Mouse (Mus musculus) adrenal gland, postnatal 14 days (tissue): ENCODE measurements around the gene Tlx2. TPM values are rescaled to one million over a fixed set of nuclear protein-coding genes. Genes with fewer than 3 reads are reported as not detected.

ENCODE experiments used
- DNase-seq: peaks from one replicate; pipeline ENCODE4 v3.0.0; 2021; ENCODE audit warnings: mixed read lengths
- microRNA-seq, 2 experiments: library from miRNA; unstranded; fragments of <30 nt; microRNA quantifications; one replicate each; pipeline ENCODE4 v1.2.0; 2021
- total RNA-seq: library from RNA; stranded (reverse); gene quantifications from 2 replicates; pipeline ENCODE4 v1.2.3, GENCODE M21; 2021

Gene Tlx2
- total RNA-seq, 1 experiment from 2014 or later, result 9.4 TPM

GRCm38 (mm10) chr6:83023008-83023407, 47.1 kb downstream of the Tlx2 start:
- no peak for DNase-seq

GRCm38 (mm10) chr6:83020836-83021593, 49.1 kb downstream of the Tlx2 start:
- DNase-seq, result no peak

- no peak for DNase-seq
Observed at GRCm38 (mm10) chr6:83020121-83020520, 50.0 kb downstream of the Tlx2 start.

- no peak for DNase-seq
Observed at GRCm38 (mm10) chr6:83019044-83019443, 51.0 kb downstream of the Tlx2 start.

Small RNAs within 50 kb of the gene (microRNA-seq; reads per million reads assigned to microRNA genes)
- gene Mir3470a, result 0 reads per million in 2 experiments
- gene Mir7040, result 0 reads per million in 2 experiments

Other genes with a start within 250 kb of the Tlx2 start
- 0.48 and 1.8 TPM in 2 replicates for gene Sema4f, start 130.5 kb downstream of the Tlx2 start, total RNA-seq
- gene M1ap, start 123.4 kb downstream of the Tlx2 start, total RNA-seq, result not detected in 2 replicates
- 8.3 and 13.0 TPM in 2 replicates for gene Dok1, start 36.8 kb downstream of the Tlx2 start, total RNA-seq
- 2.8 and 4.1 TPM in 2 replicates for gene Loxl3, start 36.1 kb downstream of the Tlx2 start, total RNA-seq
- 164 and 190 TPM in 2 replicates for gene Aup1, start 15.8 kb downstream of the Tlx2 start, total RNA-seq
- gene Htra2, start 15.0 kb downstream of the Tlx2 start, total RNA-seq, result 50.7 and 59.3 TPM in 2 replicates
- gene Dqx1, start 12.4 kb downstream of the Tlx2 start, total RNA-seq, result 2.8 TPM in 2 replicates
- gene Pcgf1, start 7.6 kb upstream of the Tlx2 start, total RNA-seq, result 29.2 and 39.8 TPM in 2 replicates
- gene Lbx2, start 16.1 kb upstream of the Tlx2 start, total RNA-seq, result 6.4 and 9.0 TPM in 2 replicates
- 3.1 and 6.0 TPM in 2 replicates for gene Ccdc142, start 31.3 kb upstream of the Tlx2 start, total RNA-seq
- gene Gm42688, start 31.3 kb upstream of the Tlx2 start, total RNA-seq, result 4.1 and 5.3 TPM in 2 replicates
- gene Mrpl53, start 38.7 kb upstream of the Tlx2 start, total RNA-seq, result 114 and 119 TPM in 2 replicates
- 51.1 and 56.5 TPM in 2 replicates for gene Mogs, start 45.2 kb upstream of the Tlx2 start, total RNA-seq
- gene Wbp1, start 51.3 kb upstream of the Tlx2 start, total RNA-seq, result 64.5 and 69.3 TPM in 2 replicates
- 19.3 and 22.5 TPM in 2 replicates for gene Ino80b, start 55.1 kb upstream of the Tlx2 start, total RNA-seq
- 9.1 and 13.6 TPM in 2 replicates for gene Rtkn, start 65.2 kb upstream of the Tlx2 start, total RNA-seq
- gene Wdr54, start 86.1 kb upstream of the Tlx2 start, total RNA-seq, result 1.5 and 2.9 TPM in 2 replicates
- gene 1700003E16Rik, start 86.1 kb upstream of the Tlx2 start, total RNA-seq, result 0.33 and 0.34 TPM in 2 replicates
- gene Dctn1, start 95.6 kb upstream of the Tlx2 start, total RNA-seq, result 102 and 126 TPM in 2 replicates
- gene Slc4a5, start 149.5 kb upstream of the Tlx2 start, total RNA-seq, result 0.30 and 0.98 TPM in 2 replicates